Mouse (Mus musculus) CH12.LX (cell line): Measurements from ENCODE around the gene Phb.

ENCODE experiments used
- CHD2 ChIP-seq: IDR thresholded peaks from 2 replicates; pipeline ENCODE4 v1.6.1; 2011; ENCODE audit warnings: low read length, improper control_type of control experiment
- CTCF ChIP-seq, 2 experiments: IDR thresholded peaks in 1 of 2; conservative IDR thresholded peaks in 1 of 2; 2 replicates each; pipeline ENCODE4 v1.5.1; 2011 to 2012; ENCODE audit warnings: low read depth in 2 of 2, low read length in 2 of 2, improper control_type of control experiment in 1 of 2, inconsistent platforms in 1 of 2, mild to moderate bottlenecking in 1 of 2, moderate library complexity in 1 of 2
- E2F4 ChIP-seq: IDR thresholded peaks from 2 replicates; pipeline ENCODE4 v1.6.1; 2011; ENCODE audit warnings: low read depth, low read length, improper control_type of control experiment; ENCODE audit not compliant: insufficient replicate concordance
- ETS1 ChIP-seq: conservative IDR thresholded peaks from 2 replicates; pipeline ENCODE4 v1.6.1; 2012; ENCODE audit warnings: low read depth, mild to moderate bottlenecking, inconsistent platforms, low read length, improper control_type of control experiment, moderate library complexity
- IRF4 ChIP-seq: IDR thresholded peaks from 2 replicates; pipeline ENCODE4 v1.6.1; 2014; ENCODE audit warnings: low read depth, mild to moderate bottlenecking, inconsistent platforms, low read length, improper control_type of control experiment
- JUND ChIP-seq: conservative IDR thresholded peaks from 2 replicates; pipeline ENCODE4 v1.6.1; 2011; ENCODE audit warnings: low read depth, low read length, improper control_type of control experiment
- MAX ChIP-seq: IDR thresholded peaks from 2 replicates; pipeline ENCODE4 v1.6.1; 2011; ENCODE audit warnings: low read length, improper control_type of control experiment
- MAZ ChIP-seq: IDR thresholded peaks from 2 replicates; pipeline ENCODE4 v1.6.1; 2012; ENCODE audit warnings: low read depth, mild to moderate bottlenecking, inconsistent platforms, low read length, improper control_type of control experiment, moderate library complexity
- NELFE ChIP-seq: IDR thresholded peaks from 2 replicates; pipeline ENCODE4 v1.6.1; 2011; ENCODE audit warnings: low read depth, low read length, improper control_type of control experiment
- PAX5 ChIP-seq: IDR thresholded peaks from 2 replicates; pipeline ENCODE4 v1.6.1; 2012; ENCODE audit warnings: low read length, inconsistent platforms, mixed read lengths
- POLR2A ChIP-seq: IDR thresholded peaks from 2 replicates; pipeline ENCODE4 v1.6.1; 2011; ENCODE audit warnings: low read depth, mild to moderate bottlenecking, improper control_type of control experiment, low read length
- POLR2AphosphoS2 ChIP-seq: IDR thresholded peaks from 2 replicates; pipeline ENCODE4 v1.6.1; 2011; ENCODE audit warnings: low read depth, low read length, improper control_type of control experiment
- TCF12 ChIP-seq: IDR thresholded peaks from 2 replicates; pipeline ENCODE4 v1.6.1; 2014; ENCODE audit warnings: low read depth, mild to moderate bottlenecking, inconsistent platforms, low read length, improper control_type of control experiment
- USF1 ChIP-seq: IDR thresholded peaks from 2 replicates; pipeline ENCODE4 v1.6.1; 2014; ENCODE audit warnings: low read depth, mild to moderate bottlenecking, inconsistent platforms, low read length, improper control_type of control experiment

- TF ChIP-seq NELFE (no peak), POLR2A (no peak), CTCF (conservative IDR thresholded peaks at IDR 0.05 in 1 of 2, IDR thresholded peaks at IDR 0.05 in 1 of 2; ENCODE audit: low read depth in 2 of 2, low read length in 2 of 2) (no peak), MAX (no peak), E2F4 (no peak), IRF4 (no peak), CHD2 (no peak), USF1 (no peak), MAZ (no peak), ETS1 (no peak), PAX5 (no peak), JUND (no peak), TCF12 (no peak), POLR2AphosphoS2 (no peak)
These were observed 45.1 kb upstream of the Phb start for GRCm38 (mm10) chr11:95621541-95622130.
